Mouse (Mus musculus) stomach, embryonic 14.5 days (tissue): ENCODE results near the gene Ak5. TPM values are rescaled to one million over a fixed set of nuclear protein-coding genes. Genes with fewer than 3 reads are reported as not detected.

ENCODE experiments used
- ATAC-seq: fragments of 200-750 bp; cut with Nextera tagmentation; 2 replicates; pipeline ENCODE4 v1.8.0; 2017; ENCODE audit warnings: low read depth, moderate TSS enrichment; ENCODE audit not compliant: insufficient number of reproducible peaks, insufficient read depth, low FRiP score
- H3K27ac ChIP-seq: fragments of 300-500 bp; sonication (generic); 2 replicates; pipeline ENCODE4 v1.5.1; 2014; ENCODE audit warnings: mild to moderate bottlenecking, low read length, moderate library complexity, mixed read lengths
- H3K27me3 ChIP-seq: fragments of 300-500 bp; sonication (generic); 2 replicates; pipeline ENCODE4 v1.6.1; 2014; ENCODE audit warnings: low read length, control low read depth, mixed read lengths; ENCODE audit not compliant: control insufficient read depth, insufficient read depth
- H3K36me3 ChIP-seq: fragments of 300-500 bp; sonication (generic); 2 replicates; pipeline ENCODE4 v1.6.1; 2014; ENCODE audit warnings: mild to moderate bottlenecking, control low read depth, low read length, moderate library complexity, mixed read lengths; ENCODE audit not compliant: control insufficient read depth, insufficient read depth
- H3K4me1 ChIP-seq: fragments of 300-500 bp; sonication (generic); 2 replicates; pipeline ENCODE4 v1.6.1; 2014; ENCODE audit warnings: low read length, control low read depth, mixed read lengths; ENCODE audit not compliant: control insufficient read depth, insufficient read depth
- H3K4me2 ChIP-seq: fragments of 300-500 bp; sonication (generic); replicated peaks from 2 replicates; pipeline ENCODE4 v1.6.1; 2014; ENCODE audit warnings: low read depth, low read length, control low read depth
- H3K4me3 ChIP-seq: fragments of 300-500 bp; sonication (generic); 2 replicates; pipeline ENCODE4 v1.5.1; 2014; ENCODE audit warnings: low read depth, low read length, control low read depth
- H3K9ac ChIP-seq: fragments of 300-500 bp; sonication (generic); replicated peaks from 2 replicates; pipeline ENCODE4 v1.6.1; 2014; ENCODE audit warnings: low read depth, mild to moderate bottlenecking, control low read depth, low read length, moderate library complexity, mixed read lengths
- H3K9me3 ChIP-seq: fragments of 300-500 bp; sonication (generic); 2 replicates; pipeline ENCODE4 v1.6.1; 2016; ENCODE audit warnings: low read depth, low read length, control low read depth; ENCODE audit not compliant: control insufficient read depth
- WGBS: fragments of 180-500 bp; shearing (Covaris S2); extraction: QIAGEN DNeasy Blood & Tissue Kit; methylation state at CpG from one replicate; pipeline ENCODE4 v1.1.7; 2014; 5-methylcytosine and 5-hydroxymethylcytosine counted together
- polyA plus RNA-seq: library from polyadenylated mRNA; unstranded; fragments of >200 nt; fragmentation: Nextera tagmentation; extraction: Ambion mirVana; gene quantifications from 2 replicates; pipeline ENCODE4 v1.2.1, GENCODE M21; 2014

Gene Ak5
- polyA plus RNA-seq: 7.5 and 8.1 TPM in 2 replicates

- no peaks in the 10 kb centered on the region for H3K36me3 ChIP-seq
- H3K9ac ChIP-seq: peak within 1 kb of the TSS; percentile 7; the same call in 1 of the 2 replicates
- peaks cover 3% of the 10 kb centered on the region; the same call in 1 of the 2 replicates for H3K4me1 ChIP-seq
- H3K27ac ChIP-seq: no peak within 1 kb of the TSS
- H3K4me3 ChIP-seq: peak within 1 kb of the TSS; percentile 45
- peaks cover 7% of the 10 kb centered on the region; the same call in 1 of the 2 replicates for H3K27me3 ChIP-seq
- WGBS: under 1% methylated on average over 5 of the region's 5 CpGs
- H3K4me2 ChIP-seq: peak within 1 kb of the TSS; percentile 84
- no peak for ATAC-seq
- no peaks in the 10 kb centered on the region for H3K9me3 ChIP-seq
Observed at GRCm38 (mm10) chr3:152668239-152668638, at the start of gene Ak5. Ak5 (minus strand) TSS chr3:152668360.

GRCm38 (mm10) chr3:152713991-152714902 is 46.1 kb upstream of the Ak5 start, which contains the start of gene Pigk:
Pigk (plus strand) TSS chr3:152714100.
- Histone ChIP-seq H3K9me3 (no peaks in the 10 kb centered on the region), H3K9ac (peak within 1 kb of the TSS; percentile 41), H3K27me3 (no peaks in the 10 kb centered on the region), H3K36me3 (no peaks in the 10 kb centered on the region), H3K4me1 (no peaks in the 10 kb centered on the region), H3K27ac (no peak within 1 kb of the TSS), H3K4me2 (peak within 1 kb of the TSS; percentile 84), H3K4me3 (peak within 1 kb of the TSS; percentile 96)
- WGBS: under 1% methylated on average over 48 of the region's 48 CpGs
- peak; percentile 84 for ATAC-seq

GRCm38 (mm10) chr3:152712957-152713356 is 44.8 kb upstream of the Ak5 start:
- Histone ChIP-seq H3K27ac (no peak overlapping the region), H3K4me2 (no peak overlapping the region), H3K27me3 (no peaks in the 10 kb centered on the region), H3K9ac (no peak overlapping the region), H3K36me3 (no peaks in the 10 kb centered on the region), H3K4me1 (no peaks in the 10 kb centered on the region), H3K9me3 (no peaks in the 10 kb centered on the region), H3K4me3 (no peak overlapping the region)
- ATAC-seq: no peak
- 70% methylated on average over 4 of the region's 4 CpGs for WGBS

GRCm38 (mm10) chr3:152709936-152710335 is 41.8 kb upstream of the Ak5 start:
- Histone ChIP-seq H3K4me1 (no peaks in the 10 kb centered on the region), H3K9ac (no peak overlapping the region), H3K4me2 (no peak overlapping the region), H3K27me3 (no peaks in the 10 kb centered on the region), H3K9me3 (no peaks in the 10 kb centered on the region), H3K4me3 (no peak overlapping the region), H3K27ac (no peak overlapping the region), H3K36me3 (no peaks in the 10 kb centered on the region)
- WGBS: 87% methylated on average over 3 of the region's 3 CpGs
- no peak for ATAC-seq

GRCm38 (mm10) chr3:152707321-152707823 is 39.2 kb upstream of the Ak5 start:
- ATAC-seq: no peak
- Histone ChIP-seq H3K9me3 (no peaks in the 10 kb centered on the region), H3K9ac (no peak overlapping the region), H3K4me2 (no peak overlapping the region), H3K36me3 (no peaks in the 10 kb centered on the region), H3K27me3 (no peaks in the 10 kb centered on the region), H3K4me1 (no peaks in the 10 kb centered on the region), H3K27ac (no peak overlapping the region), H3K4me3 (no peak overlapping the region)
- WGBS: 76% methylated on average over 5 of the region's 5 CpGs

GRCm38 (mm10) chr3:152706901-152707300 is 38.7 kb upstream of the Ak5 start:
- no peaks in the 10 kb centered on the region for H3K27me3 ChIP-seq
- H3K27ac ChIP-seq: no peak overlapping the region
- H3K4me1 ChIP-seq: no peaks in the 10 kb centered on the region
- no peak overlapping the region for H3K4me3 ChIP-seq
- no peak overlapping the region for H3K4me2 ChIP-seq
- H3K9me3 ChIP-seq: no peaks in the 10 kb centered on the region
- ATAC-seq: no peak
- WGBS: 84% methylated on average over 2 of the region's 2 CpGs
- no peak overlapping the region for H3K9ac ChIP-seq
- H3K36me3 ChIP-seq: no peaks in the 10 kb centered on the region

GRCm38 (mm10) chr3:152705826-152706225 is 37.7 kb upstream of the Ak5 start:
- no peak overlapping the region for H3K27ac ChIP-seq
- 75% methylated on average over 5 of the region's 5 CpGs for WGBS
- H3K9ac ChIP-seq: no peak overlapping the region
- no peaks in the 10 kb centered on the region for H3K36me3 ChIP-seq
- no peaks in the 10 kb centered on the region for H3K9me3 ChIP-seq
- no peaks in the 10 kb centered on the region for H3K4me1 ChIP-seq
- no peak for ATAC-seq
- no peak overlapping the region for H3K4me2 ChIP-seq
- H3K4me3 ChIP-seq: no peak overlapping the region
- H3K27me3 ChIP-seq: no peaks in the 10 kb centered on the region

GRCm38 (mm10) chr3:152702274-152702843 is 34.2 kb upstream of the Ak5 start:
- no peaks in the 10 kb centered on the region for H3K36me3 ChIP-seq
- H3K4me1 ChIP-seq: no peaks in the 10 kb centered on the region
- no peak overlapping the region for H3K4me2 ChIP-seq
- ATAC-seq: no peak
- 63% methylated on average over 8 of the region's 8 CpGs for WGBS
- H3K27me3 ChIP-seq: no peaks in the 10 kb centered on the region
- no peaks in the 10 kb centered on the region for H3K9me3 ChIP-seq
- H3K27ac ChIP-seq: no peak overlapping the region
- no peak overlapping the region for H3K4me3 ChIP-seq
- H3K9ac ChIP-seq: no peak overlapping the region
